Mouse (Mus musculus) ES-Bruce4 (cell line): ENCODE data around the gene Fam227b.

ENCODE experiments used
- EP300 ChIP-seq: IDR thresholded peaks from 2 replicates; pipeline ENCODE4 v1.6.1; 2011; ENCODE audit warnings: low read depth, low read length; ENCODE audit not compliant: insufficient read depth
- POLR2A ChIP-seq: IDR thresholded peaks from one replicate; pipeline ENCODE4 v1.8.1; 2011; ENCODE audit warnings: low read length; ENCODE audit not compliant: insufficient read depth

DNA sequence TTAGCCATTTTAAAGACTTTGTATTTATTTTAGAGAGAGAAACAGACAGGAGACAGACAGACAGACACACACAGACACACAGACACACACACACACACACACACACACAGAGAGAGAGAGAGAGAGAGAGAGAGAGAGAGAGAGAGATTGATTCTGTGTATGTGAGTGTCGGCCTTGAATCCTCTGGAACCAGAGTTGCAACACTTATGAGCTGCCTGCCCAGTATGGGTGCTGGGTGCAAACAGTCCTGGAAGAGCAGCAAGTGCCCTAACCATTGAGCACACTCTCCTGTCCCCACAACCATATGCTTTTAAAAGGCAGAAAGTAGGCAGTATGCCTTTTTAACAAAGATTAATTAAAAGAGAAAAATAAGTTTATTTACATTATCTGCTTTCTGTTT lies 183.0 kb downstream of the Fam227b start:
- TF ChIP-seq EP300 (no peak), POLR2A (no peak)
